Mouse (Mus musculus) adrenal gland, postnatal 25 days (tissue): ENCODE measurements around the gene Ccdc160. TPM values are rescaled to one million over a fixed set of nuclear protein-coding genes. Genes with fewer than 3 reads are reported as not detected.

Experiments
- microRNA-seq, 2 experiments: library from miRNA; unstranded; fragments of <30 nt; microRNA quantifications; one replicate each; pipeline ENCODE4 v1.2.0; 2021
- total RNA-seq: library from RNA; stranded (reverse); gene quantifications from 2 replicates; pipeline ENCODE4 v1.2.3, GENCODE M21; 2021

Gene Ccdc160
- total RNA-seq, 1 experiment from 2014 or later, result 14.0 TPM

Small RNA genes within 50 kb of the gene (microRNA-seq; reads per million reads assigned to microRNA genes)
- gene Mir106a, result 23.3 to 40.5 reads per million in 2 experiments
- gene Mir18b, result 0.71 to 1.0 reads per million in 2 experiments
- 0 to 0.36 reads per million in 2 experiments for gene Mir19b-2
- 32.9 to 40.5 reads per million in 2 experiments for gene Mir20b
- gene Mir363, result 13.0 to 16.0 reads per million in 2 experiments
- 34.6 to 68.3 reads per million in 2 experiments for gene Mir92-2

Other genes with a start within 250 kb of the Ccdc160 start
- gene Gpc3, start 177.2 kb upstream of the Ccdc160 start, total RNA-seq, result 14.3 and 21.9 TPM in 2 replicates
- 15.7 and 18.7 TPM in 2 replicates for gene Phf6, start 121.1 kb downstream of the Ccdc160 start, total RNA-seq
- 87.6 and 92.7 TPM in 2 replicates for gene Hprt, start 196.9 kb downstream of the Ccdc160 start, total RNA-seq